Mouse (Mus musculus) macrophage (primary cell): ENCODE data around the gene Pde7b. TPM values are rescaled to one million over a fixed set of nuclear protein-coding genes. Genes with fewer than 3 reads are reported as not detected.
"Not testable (repeated sequence)": the region's sequence is repeated elsewhere in the genome, so short reads cannot be mapped to it uniquely, and the experiment has no call there.

Experiments used
- H3K27ac ChIP-seq: fragments of 350-480 bp; formaldehyde crosslinking; 2 replicates; pipeline ENCODE4 v1.9.0; 2021
- H3K36me3 ChIP-seq: fragments of 350-480 bp; formaldehyde crosslinking; 2 replicates; pipeline ENCODE4 v1.9.0; 2021; ENCODE audit errors: inconsistent target
- H3K4me3 ChIP-seq: fragments of 350-480 bp; formaldehyde crosslinking; 2 replicates; pipeline ENCODE4 v1.9.0; 2021; ENCODE audit errors: inconsistent target
- H3K79me2 ChIP-seq: fragments of 350-480 bp; formaldehyde crosslinking; 2 replicates; pipeline ENCODE4 v1.9.0; 2021; ENCODE audit errors: inconsistent target
- WGBS: methylation state at CpG from one replicate; pipeline ENCODE4 v1.1.7; 2026; ENCODE audit warnings: inconsistent platforms; ENCODE audit not compliant: missing documents; 5-methylcytosine and 5-hydroxymethylcytosine counted together
- polyA plus RNA-seq: library from polyadenylated mRNA; stranded (reverse); fragments of 250-400 nt; gene quantifications from 3 replicates; pipeline ENCODE4 v1.2.4, GENCODE M21; 2018; ENCODE audit warnings: inconsistent platforms

Gene Pde7b
- polyA plus RNA-seq, 1 experiment from 2014 or later, result 42.9 TPM

- peak overlapping the region; percentile 83 for H3K27ac ChIP-seq
These were observed 191.1 kb downstream of the Pde7b start for GRCm38 (mm10) chr10:20533811-20534210.

GRCm38 (mm10) chr10:20531921-20532320, 193.0 kb downstream of the Pde7b start:
- Histone ChIP-seq H3K79me2 (no peaks in the 10 kb centered on the region; the same call in 1 of the 2 replicates), H3K27ac (peak overlapping the region; percentile 83), H3K36me3 (no peaks in the 10 kb centered on the region), H3K4me3 (peak overlapping the region; percentile 15; the same call in 1 of the 2 replicates)
- 5% methylated on average over 5 of the region's 5 CpGs for WGBS

More at GRCm38 (mm10) chr10:20533811-20534210, 191.1 kb downstream of the Pde7b start:
- Histone ChIP-seq H3K79me2 (no peaks in the 10 kb centered on the region; the same call in 1 of the 2 replicates), H3K4me3 (no peak overlapping the region), H3K36me3 (no peaks in the 10 kb centered on the region)
- WGBS, result 13% methylated on average over 5 of the region's 5 CpGs

- Histone ChIP-seq H3K79me2 (no peaks in the 10 kb centered on the region; the same call in 1 of the 2 replicates), H3K4me3 (no peak overlapping the region), H3K27ac (no peak overlapping the region), H3K36me3 (0 out of 2 replicates have a peak, but pooled peaks cover 9% of the 10 kb centered on the region)
- WGBS, result 94% methylated on average over 19 of the region's 20 CpGs
These were observed 196.1 kb downstream of the Pde7b start for GRCm38 (mm10) chr10:20528544-20529411.

- Histone ChIP-seq H3K4me3 (no peak overlapping the region), H3K27ac (no peak overlapping the region), H3K79me2 (no peaks in the 10 kb centered on the region; the same call in 1 of the 2 replicates), H3K36me3 (0 out of 2 replicates have a peak, but pooled peaks cover 9% of the 10 kb centered on the region)
- 97% methylated on average over 4 of the region's 4 CpGs for WGBS
These were observed 197.1 kb downstream of the Pde7b start for GRCm38 (mm10) chr10:20527737-20528136.

GRCm38 (mm10) chr10:20518529-20518889, 206.4 kb downstream of the Pde7b start:
- no peak overlapping the region for H3K4me3 ChIP-seq
- H3K36me3 ChIP-seq, result 0 out of 2 replicates have a peak, but pooled peaks cover 4% of the 10 kb centered on the region
- 93% methylated on average over 9 of the region's 9 CpGs for WGBS
- H3K79me2 ChIP-seq, result no peaks in the 10 kb centered on the region
- H3K27ac ChIP-seq, result no peak overlapping the region

- not testable (repeated sequence) for H3K4me3 ChIP-seq, H3K27ac ChIP-seq
These were observed 206.9 kb downstream of the Pde7b start for GRCm38 (mm10) chr10:20517756-20518528.

GRCm38 (mm10) chr10:20513891-20514290, 211.0 kb downstream of the Pde7b start:
- H3K4me3 ChIP-seq, result no peak overlapping the region
- 98% methylated on average over 4 of the region's 4 CpGs for WGBS
- H3K79me2 ChIP-seq, result no peaks in the 10 kb centered on the region

More at GRCm38 (mm10) chr10:20517756-20518528, 206.9 kb downstream of the Pde7b start:
- H3K36me3 ChIP-seq, H3K79me2 ChIP-seq: not testable (repeated sequence)
- 94% methylated on average over 9 of the region's 9 CpGs for WGBS

GRCm38 (mm10) chr10:20513461-20513860, 211.4 kb downstream of the Pde7b start:
- Histone ChIP-seq H3K4me3 (no peak overlapping the region), H3K36me3 (no peaks in the 10 kb centered on the region), H3K79me2 (no peaks in the 10 kb centered on the region), H3K27ac (no peak overlapping the region)
- WGBS, result 93% methylated on average over 5 of the region's 5 CpGs

More at GRCm38 (mm10) chr10:20513891-20514290, 211.0 kb downstream of the Pde7b start:
- Histone ChIP-seq H3K27ac (no peak overlapping the region), H3K36me3 (no peaks in the 10 kb centered on the region)

GRCm38 (mm10) chr10:20509819-20510218, 215.1 kb downstream of the Pde7b start:
- no peaks in the 10 kb centered on the region for H3K36me3 ChIP-seq
- H3K79me2 ChIP-seq, result peaks cover under 1% of the 10 kb centered on the region; the same call in 1 of the 2 replicates
- WGBS, result 100% methylated on average over 3 of the region's 4 CpGs
- H3K4me3 ChIP-seq, result no peak overlapping the region
- no peak overlapping the region for H3K27ac ChIP-seq

- H3K4me3 ChIP-seq, result no peak overlapping the region
These were observed 216.4 kb downstream of the Pde7b start for GRCm38 (mm10) chr10:20508497-20508896.

GRCm38 (mm10) chr10:20507732-20508412, 217.0 kb downstream of the Pde7b start:
- no peak overlapping the region for H3K4me3 ChIP-seq
- H3K27ac ChIP-seq, result no peak overlapping the region
- H3K79me2 ChIP-seq, result peaks cover 20% of the 10 kb centered on the region; the same call in 1 of the 2 replicates
- no peaks in the 10 kb centered on the region for H3K36me3 ChIP-seq
- WGBS, result 98% methylated on average over 9 of the region's 9 CpGs

More at GRCm38 (mm10) chr10:20508497-20508896, 216.4 kb downstream of the Pde7b start:
- no peaks in the 10 kb centered on the region for H3K36me3 ChIP-seq
- no peak overlapping the region for H3K27ac ChIP-seq
- H3K79me2 ChIP-seq, result peaks cover 14% of the 10 kb centered on the region; the same call in 1 of the 2 replicates
- 93% methylated on average over 3 of the region's 3 CpGs for WGBS

- Histone ChIP-seq H3K36me3 (no peaks in the 10 kb centered on the region), H3K4me3 (no peak overlapping the region), H3K79me2 (peaks cover 28% of the 10 kb centered on the region; the same call in 1 of the 2 replicates), H3K27ac (peak overlapping the region; percentile 65; the same call in 1 of the 2 replicates)
- WGBS, result 40% methylated on average over 2 of the region's 2 CpGs
These were observed 217.8 kb downstream of the Pde7b start for GRCm38 (mm10) chr10:20507069-20507468.

GRCm38 (mm10) chr10:20505454-20505853, 219.4 kb downstream of the Pde7b start:
- peaks cover 43% of the 10 kb centered on the region; the same call in 1 of the 2 replicates for H3K79me2 ChIP-seq
- H3K4me3 ChIP-seq, result no peak overlapping the region
- no peaks in the 10 kb centered on the region for H3K36me3 ChIP-seq
- WGBS, result 34% methylated on average over 10 of the region's 10 CpGs
- peak overlapping the region; percentile 65 for H3K27ac ChIP-seq

GRCm38 (mm10) chr10:20504800-20505199, 220.1 kb downstream of the Pde7b start:
- H3K4me3 ChIP-seq, result no peak overlapping the region
- H3K27ac ChIP-seq, result peak overlapping the region; percentile 65
- H3K36me3 ChIP-seq, result no peaks in the 10 kb centered on the region
- WGBS, result 96% methylated on average over 3 of the region's 3 CpGs
- peaks cover 50% of the 10 kb centered on the region; the same call in 1 of the 2 replicates for H3K79me2 ChIP-seq
